19 mouse cellular contexts compared by ENCODE assay signal in genomic region chr17:7808043-7808442, GRCm38 (mm10). TPM values are rescaled to one million over a fixed set of nuclear protein-coding genes. Genes with fewer than 3 reads are reported as not detected.
"Had no signal": no experiment of that assay in that cellular context is flagged by ENCODE, and none has a peak within 500 bp of the region (broad histone marks: within the 10 kb centered on the region; RNA-seq: fewer than 3 reads in every experiment).

No protein-coding gene starts in this region.

- H3K4me1 ChIP-seq: lung, embryonic 15.5 days; megakaryocyte, embryonic 14.5 days; midbrain, embryonic 13.5 days; midbrain, embryonic 15.5 days; neural tube, embryonic 12.5 days had no signal

- H3K9me3 ChIP-seq: lung, embryonic 15.5 days; midbrain, embryonic 13.5 days; midbrain, embryonic 15.5 days; neural tube, embryonic 12.5 days had no signal

- H3K27me3 ChIP-seq: lung, embryonic 15.5 days; megakaryocyte, embryonic 14.5 days; midbrain, embryonic 13.5 days; midbrain, embryonic 15.5 days; neural tube, embryonic 12.5 days had no signal

- H3K9ac ChIP-seq: liver, postnatal 0 days; lung, embryonic 15.5 days; midbrain, embryonic 13.5 days; midbrain, embryonic 15.5 days; neural tube, embryonic 12.5 days had no signal

- ATAC-seq: liver, postnatal 0 days; lung, postnatal 0 days; midbrain, embryonic 13.5 days; midbrain, embryonic 15.5 days had no signal

- H3K27ac ChIP-seq: lung, embryonic 15.5 days; macrophage; midbrain, embryonic 13.5 days; midbrain, embryonic 15.5 days; neural tube, embryonic 12.5 days had no signal

- H3K4me3 ChIP-seq: lung, embryonic 15.5 days; megakaryocyte, embryonic 14.5 days; midbrain, embryonic 13.5 days; midbrain, embryonic 15.5 days; neural tube, embryonic 12.5 days had no signal

- DNase-seq: liver, postnatal 0 days; lung, adult 2 months; lung, postnatal 14 days; lung, postnatal 36 days; right cerebral cortex, postnatal 25 days; right cerebral cortex, postnatal 4 days; spleen, adult 18-20 months; thymus, adult 18-20 months; thymus, postnatal 14 days; thymus, postnatal 36 days had no signal

- H3K36me3 ChIP-seq: lung, embryonic 15.5 days; midbrain, embryonic 13.5 days; midbrain, embryonic 15.5 days; neural tube, embryonic 12.5 days had no signal

RNA-seq across cellular contexts. Expression of gene Fndc1, which starts 19.1 kb away (rescaled TPM):
- total RNA-seq: monocyte, adult 5-6 weeks; neutrophil, adult 5-6 weeks had no signal
- polyA plus RNA-seq: macrophage had no signal
